Mouse (Mus musculus) forebrain, embryonic 14.5 days (tissue): Measurements from ENCODE around the gene Anks4b. TPM values are rescaled to one million over a fixed set of nuclear protein-coding genes. Genes with fewer than 3 reads are reported as not detected.

Source experiments
- ATAC-seq: fragments of 200-750 bp; cut with Nextera tagmentation; 2 replicates; pipeline ENCODE4 v1.8.0; 2017; ENCODE audit warnings: mild to moderate bottlenecking, moderate library complexity
- DNase-seq: peaks from one replicate; pipeline ENCODE4 v3.0.0-alpha.2; 2015; ENCODE audit warnings: low spot score
- H3K27ac ChIP-seq: fragments of 300-500 bp; sonication (generic); 2 replicates; pipeline ENCODE4 v1.5.1; 2014; ENCODE audit warnings: low read depth, mild to moderate bottlenecking, control low read depth, low read length, moderate library complexity
- H3K27me3 ChIP-seq: fragments of 300-500 bp; sonication (generic); replicated peaks from 2 replicates; pipeline ENCODE4 v1.6.1; 2014; ENCODE audit warnings: low read length, control low read depth, mixed read lengths; ENCODE audit not compliant: control insufficient read depth, insufficient read depth
- H3K36me3 ChIP-seq: fragments of 300-500 bp; sonication (generic); 2 replicates; pipeline ENCODE4 v1.6.1; 2014; ENCODE audit warnings: low read length, control low read depth; ENCODE audit not compliant: control insufficient read depth, insufficient read depth
- H3K4me1 ChIP-seq: fragments of 300-500 bp; sonication (generic); 2 replicates; pipeline ENCODE4 v1.6.1; 2014; ENCODE audit warnings: antibody characterized with exemption, low read length, control low read depth; ENCODE audit not compliant: control insufficient read depth, insufficient read depth
- H3K4me2 ChIP-seq: fragments of 300-500 bp; sonication (generic); 2 replicates; pipeline ENCODE4 v1.6.1; 2014; ENCODE audit warnings: mild to moderate bottlenecking, control low read depth, low read length
- H3K4me3 ChIP-seq: fragments of 300-500 bp; sonication (generic); 2 replicates; pipeline ENCODE4 v1.5.1; 2014; ENCODE audit warnings: low read depth, low read length, control low read depth
- H3K9ac ChIP-seq: fragments of 300-500 bp; sonication (generic); 2 replicates; pipeline ENCODE4 v1.6.1; 2014; ENCODE audit warnings: mild to moderate bottlenecking, low read length, control low read depth, moderate library complexity
- H3K9me3 ChIP-seq: fragments of 300-500 bp; sonication (generic); replicated peaks from 2 replicates; pipeline ENCODE4 v1.6.1; 2016; ENCODE audit warnings: low read length, control low read depth, mixed read lengths; ENCODE audit not compliant: control insufficient read depth
- WGBS: fragments of 180-500 bp; shearing (Covaris S2); extraction: QIAGEN DNeasy Blood & Tissue Kit; methylation state at CpG from one replicate; pipeline ENCODE4 v1.1.7; 2014; 5-methylcytosine and 5-hydroxymethylcytosine counted together
- polyA plus RNA-seq: library from polyadenylated mRNA; unstranded; fragments of >200 nt; fragmentation: Nextera tagmentation; extraction: Ambion mirVana; gene quantifications from 2 replicates; pipeline ENCODE4 v1.2.1, GENCODE M21; 2014

Anks4b gene
- polyA plus RNA-seq, 1 experiment from 2014 or later, result not detected

DNA sequence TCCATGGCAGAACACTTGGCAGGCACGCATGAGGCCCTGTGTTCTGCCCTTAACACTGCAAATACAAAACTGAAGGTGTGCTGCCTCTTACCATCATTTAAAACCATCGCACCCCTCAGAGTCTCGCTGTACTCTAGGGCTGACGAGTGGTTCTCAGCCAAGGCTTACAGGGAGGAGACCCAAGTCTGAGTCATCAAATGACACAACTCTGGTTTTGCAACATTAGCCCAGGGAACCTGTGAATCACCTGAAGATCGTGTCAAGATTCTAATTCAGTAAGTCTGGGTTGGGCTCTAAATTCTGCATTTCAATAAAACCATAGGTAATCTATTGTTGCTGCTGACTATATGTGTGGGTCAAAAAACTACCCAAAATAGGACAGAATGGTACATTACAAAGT is 6.9 kb downstream of the Anks4b start:
- Histone ChIP-seq H3K4me1 (no peaks in the 10 kb centered on the region), H3K36me3 (no peaks in the 10 kb centered on the region), H3K9me3 (no peaks in the 10 kb centered on the region), H3K4me3 (no peak overlapping the region), H3K9ac (no peak overlapping the region), H3K4me2 (no peak overlapping the region), H3K27me3 (no peaks in the 10 kb centered on the region), H3K27ac (no peak overlapping the region)
- 89% methylated on average over 5 of the region's 5 CpGs for WGBS
- DNase-seq, result no peak
- no peak for ATAC-seq

DNA sequence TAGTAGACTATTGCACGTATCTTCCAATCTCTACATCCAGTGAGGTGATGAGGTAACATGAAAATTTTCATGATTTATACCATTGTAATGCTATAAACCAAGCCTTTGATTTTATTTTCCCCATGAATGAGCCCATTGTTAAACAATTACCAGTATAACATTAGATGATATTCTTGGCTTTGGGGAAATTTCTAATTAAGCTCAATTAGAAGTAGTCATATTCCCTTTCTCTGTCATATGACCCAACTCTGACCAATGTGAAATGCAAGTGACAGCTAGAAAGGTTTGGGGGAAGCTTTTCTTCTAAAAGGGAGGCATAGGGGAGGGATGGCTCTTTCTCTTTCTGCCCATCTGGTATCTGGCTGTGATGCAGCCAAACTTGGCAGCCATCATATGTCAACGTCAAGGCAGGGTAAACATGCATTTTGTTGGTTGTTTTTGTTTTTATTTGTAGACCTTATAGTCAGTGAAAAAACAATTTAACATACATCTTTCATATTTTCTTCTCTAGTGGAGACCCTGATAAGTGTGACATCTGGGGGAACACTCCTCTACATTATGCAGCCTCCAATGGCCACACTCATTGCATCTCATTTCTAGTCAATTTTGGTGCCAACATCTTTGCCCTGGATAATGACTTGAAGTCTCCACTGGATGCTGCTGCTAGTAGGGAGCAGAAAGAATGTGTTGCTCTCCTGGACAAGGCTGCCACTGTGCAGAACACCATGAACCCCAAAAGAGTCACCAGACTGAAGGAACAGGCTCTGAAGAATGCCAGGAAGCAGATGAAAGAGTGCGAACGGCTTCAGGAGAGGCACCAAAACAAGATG is 8.0 kb downstream of the Anks4b start:
- no peak overlapping the region for H3K4me2 ChIP-seq

GRCm38 (mm10) chr7:120182891-120183290 is 9.2 kb downstream of the Anks4b start:
- Histone ChIP-seq H3K27ac (no peak overlapping the region), H3K36me3 (no peaks in the 10 kb centered on the region), H3K4me3 (no peak overlapping the region), H3K4me2 (no peak overlapping the region), H3K27me3 (no peaks in the 10 kb centered on the region), H3K9me3 (no peaks in the 10 kb centered on the region), H3K4me1 (no peaks in the 10 kb centered on the region), H3K9ac (no peak overlapping the region)
- no peak for ATAC-seq
- DNase-seq, result no peak

More for the DNA sequence above, 8.0 kb downstream of the Anks4b start:
- ATAC-seq (peak; percentile 48; the same call in 1 of the 2 replicates), DNase-seq (peak; percentile 48)
- Histone ChIP-seq H3K9ac (no peak overlapping the region), H3K27ac (0 out of 2 replicates have a peak overlapping the region, but pooled peaks have one; percentile 15), H3K9me3 (no peaks in the 10 kb centered on the region), H3K27me3 (no peaks in the 10 kb centered on the region), H3K4me1 (no peaks in the 10 kb centered on the region), H3K4me3 (no peak overlapping the region), H3K36me3 (no peaks in the 10 kb centered on the region)
- WGBS, result 89% methylated on average over 4 of the region's 4 CpGs

- Histone ChIP-seq H3K9ac (no peak overlapping the region), H3K4me3 (no peak overlapping the region), H3K4me2 (no peak overlapping the region), H3K36me3 (no peaks in the 10 kb centered on the region), H3K9me3 (no peaks in the 10 kb centered on the region), H3K27ac (no peak overlapping the region), H3K4me1 (peaks cover 3% of the 10 kb centered on the region; the same call in 1 of the 2 replicates), H3K27me3 (no peaks in the 10 kb centered on the region)
- 94% methylated on average over 5 of the region's 5 CpGs for WGBS
- ATAC-seq (no peak), DNase-seq (no peak)
These were observed 15.3 kb downstream of the Anks4b start for GRCm38 (mm10) chr7:120188946-120189345.

DNA sequence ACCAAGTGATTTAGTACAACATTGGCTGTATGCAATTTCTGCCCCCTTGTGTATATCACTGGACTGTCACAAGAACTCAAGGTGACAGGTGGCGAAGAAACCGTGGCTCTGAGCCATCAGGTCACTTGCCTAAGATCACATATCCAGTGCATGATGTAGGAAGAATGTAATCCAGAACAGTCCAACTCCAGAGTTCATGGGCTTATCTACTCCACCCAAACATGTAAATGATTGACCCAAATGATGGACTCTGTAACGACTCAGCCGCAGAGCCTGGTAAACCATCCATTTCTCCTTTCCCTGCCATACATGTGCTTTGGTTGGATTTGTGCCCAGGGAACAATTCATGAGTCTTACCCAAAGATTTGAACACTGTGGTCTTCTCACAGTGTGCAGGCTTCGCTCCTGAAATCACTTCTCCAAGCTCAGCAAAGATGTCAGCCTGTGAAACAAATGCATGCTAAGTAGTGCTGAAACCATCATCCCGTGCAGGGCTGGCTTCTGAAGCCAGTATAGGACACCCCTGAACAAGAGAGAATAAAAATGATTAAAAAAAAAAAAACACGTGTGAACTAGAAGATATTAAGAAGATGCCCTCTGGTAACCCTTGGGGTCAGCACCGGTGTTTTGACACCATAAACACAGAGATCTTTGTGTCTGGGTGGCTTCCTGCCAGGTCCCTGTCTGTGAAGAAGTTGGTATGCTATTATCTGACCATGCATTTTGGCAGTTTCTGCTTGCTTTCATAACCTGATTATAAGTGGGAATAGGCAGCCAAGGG is 15.9 kb downstream of the Anks4b start:
- no peak overlapping the region for H3K27ac ChIP-seq
- ATAC-seq (no peak), DNase-seq (no peak)
- H3K27me3 ChIP-seq, result no peaks in the 10 kb centered on the region
- H3K36me3 ChIP-seq, result no peaks in the 10 kb centered on the region
- 74% methylated on average over 8 of the region's 8 CpGs for whole genome bisulfite sequencing
- no peak overlapping the region for H3K4me3 ChIP-seq
- H3K9me3 ChIP-seq, result no peaks in the 10 kb centered on the region
- peaks cover 3% of the 10 kb centered on the region; the same call in 1 of the 2 replicates for H3K4me1 ChIP-seq
- H3K9ac ChIP-seq, result no peak overlapping the region
- no peak overlapping the region for H3K4me2 ChIP-seq

DNA sequence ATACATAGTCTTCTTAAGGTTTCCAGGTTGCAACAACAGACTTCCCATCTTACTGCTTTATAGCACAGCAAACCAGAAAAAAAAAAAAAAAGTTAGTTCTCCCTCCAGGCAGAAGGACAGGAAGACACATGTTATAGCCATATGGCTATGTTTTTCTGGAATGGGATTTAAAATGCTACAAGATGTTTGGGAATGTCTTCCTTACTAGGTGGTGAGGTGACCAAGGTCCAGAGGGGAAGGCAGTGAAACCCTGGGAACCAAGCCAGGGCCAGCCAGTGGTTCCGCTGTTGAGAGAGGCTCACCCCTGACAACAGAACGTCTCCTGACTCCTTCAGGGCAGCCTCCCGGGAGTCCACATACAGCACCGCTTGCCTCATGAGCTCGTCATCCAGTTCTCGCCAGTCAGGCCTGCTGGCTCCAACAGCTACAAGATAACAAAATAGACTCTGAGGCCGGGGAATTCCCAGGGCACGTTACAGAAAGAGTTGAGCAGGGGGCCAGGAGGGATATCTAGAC is 16.6 kb downstream of the Anks4b start:
- DNase-seq, result peak; percentile 22
- H3K27ac ChIP-seq, result 0 out of 2 replicates have a peak overlapping the region, but pooled peaks have one; percentile 44
- ATAC-seq, result 0 out of 2 replicates have a peak, but pooled peaks have one; percentile 32
- H3K36me3 ChIP-seq, result no peaks in the 10 kb centered on the region
- no peak overlapping the region for H3K4me3 ChIP-seq
- no peaks in the 10 kb centered on the region for H3K27me3 ChIP-seq
- no peak overlapping the region for H3K4me2 ChIP-seq
- H3K9me3 ChIP-seq, result no peaks in the 10 kb centered on the region
- H3K4me1 ChIP-seq, result peaks cover 3% of the 10 kb centered on the region; the same call in 1 of the 2 replicates
- no peak overlapping the region for H3K9ac ChIP-seq
- WGBS, result 73% methylated on average over 8 of the region's 8 CpGs

GRCm38 (mm10) chr7:120192207-120192606 is 18.5 kb downstream of the Anks4b start:
- Histone ChIP-seq H3K9ac (no peak overlapping the region), H3K27me3 (no peaks in the 10 kb centered on the region), H3K4me2 (no peak overlapping the region), H3K36me3 (no peaks in the 10 kb centered on the region), H3K4me1 (peaks cover 3% of the 10 kb centered on the region; the same call in 1 of the 2 replicates), H3K27ac (no peak overlapping the region), H3K9me3 (no peaks in the 10 kb centered on the region), H3K4me3 (no peak overlapping the region)
- peak; percentile 37 for DNase-seq
- ATAC-seq, result no peak
- 58% methylated on average over 3 of the region's 3 CpGs for WGBS

DNA sequence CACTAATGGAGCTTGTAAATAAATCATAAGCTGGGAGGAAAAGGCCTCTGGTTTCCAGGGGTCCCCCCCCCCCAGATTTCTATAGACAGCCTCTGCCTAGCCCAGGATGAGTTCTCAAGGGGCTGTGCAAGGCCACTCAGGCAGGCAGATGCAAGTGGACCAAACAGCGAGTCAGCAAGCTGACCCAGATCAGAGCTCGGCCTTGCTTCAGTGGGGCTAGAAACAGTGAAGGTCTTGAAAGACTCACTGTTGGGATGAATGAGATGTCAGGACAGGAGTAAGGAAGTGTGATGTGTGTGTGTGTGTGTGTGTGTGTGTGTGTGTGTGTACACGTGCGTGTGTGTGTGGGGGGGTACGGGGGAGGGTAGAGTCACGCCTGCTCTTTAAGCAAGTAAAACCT is 19.2 kb downstream of the Anks4b start:
- no peaks in the 10 kb centered on the region for H3K36me3 ChIP-seq
- ATAC-seq (no peak), DNase-seq (no peak)
- H3K27ac ChIP-seq, result no peak overlapping the region
- H3K4me3 ChIP-seq, result no peak overlapping the region
- no peaks in the 10 kb centered on the region for H3K9me3 ChIP-seq
- WGBS, result 88% methylated on average over 6 of the region's 6 CpGs
- H3K27me3 ChIP-seq, result no peaks in the 10 kb centered on the region
- peaks cover 3% of the 10 kb centered on the region; the same call in 1 of the 2 replicates for H3K4me1 ChIP-seq
- no peak overlapping the region for H3K9ac ChIP-seq
- H3K4me2 ChIP-seq, result no peak overlapping the region
